Mouse (Mus musculus) hindbrain, embryonic 10.5 days (tissue): ENCODE measurements around the gene Scn10a. TPM values are rescaled to one million over a fixed set of nuclear protein-coding genes. Genes with fewer than 3 reads are reported as not detected.
A peak's percentile ranks its signal among the peaks of the same experiment; 100 is the strongest.

ENCODE experiments used
- DNase-seq: peaks from one replicate; pipeline ENCODE4 v3.0.0-alpha.2; 2017; ENCODE audit warnings: low spot score
- H3K27ac ChIP-seq: fragments of 300-500 bp; sonication (generic); 2 replicates; pipeline ENCODE4 v1.5.1; 2016; ENCODE audit warnings: mild to moderate bottlenecking, moderate library complexity
- H3K27me3 ChIP-seq: fragments of 300-500 bp; sonication (generic); 2 replicates; pipeline ENCODE4 v1.6.1; 2016; ENCODE audit warnings: mild to moderate bottlenecking; ENCODE audit not compliant: poor library complexity, insufficient read depth, severe bottlenecking
- H3K36me3 ChIP-seq: fragments of 300-500 bp; sonication (generic); 2 replicates; pipeline ENCODE4 v1.6.1; 2016; ENCODE audit warnings: mild to moderate bottlenecking, moderate library complexity
- H3K4me1 ChIP-seq: fragments of 300-500 bp; sonication (generic); replicated peaks from 2 replicates; pipeline ENCODE4 v1.6.1; 2016; ENCODE audit warnings: mild to moderate bottlenecking
- H3K4me3 ChIP-seq: fragments of 300-500 bp; sonication (generic); 2 replicates; pipeline ENCODE4 v1.5.1; 2016; ENCODE audit warnings: mild to moderate bottlenecking, moderate library complexity
- H3K9me3 ChIP-seq: fragments of 300-500 bp; sonication (generic); 2 replicates; pipeline ENCODE4 v1.6.1; 2016; ENCODE audit warnings: mild to moderate bottlenecking, moderate library complexity
- WGBS: fragments of 180-500 bp; shearing (Covaris S2); methylation state at CpG from one replicate; pipeline ENCODE4 v1.1.7; 2016; 5-methylcytosine and 5-hydroxymethylcytosine counted together
- polyA plus RNA-seq: library from polyadenylated mRNA; unstranded; fragments of >200 nt; fragmentation: Nextera tagmentation; extraction: Ambion mirVana; gene quantifications from 2 replicates; pipeline ENCODE4 v1.2.1, GENCODE M21; 2016

The Scn10a gene
- 0.14 and 0.21 TPM in 2 replicates for polyA plus RNA-seq

DNA sequence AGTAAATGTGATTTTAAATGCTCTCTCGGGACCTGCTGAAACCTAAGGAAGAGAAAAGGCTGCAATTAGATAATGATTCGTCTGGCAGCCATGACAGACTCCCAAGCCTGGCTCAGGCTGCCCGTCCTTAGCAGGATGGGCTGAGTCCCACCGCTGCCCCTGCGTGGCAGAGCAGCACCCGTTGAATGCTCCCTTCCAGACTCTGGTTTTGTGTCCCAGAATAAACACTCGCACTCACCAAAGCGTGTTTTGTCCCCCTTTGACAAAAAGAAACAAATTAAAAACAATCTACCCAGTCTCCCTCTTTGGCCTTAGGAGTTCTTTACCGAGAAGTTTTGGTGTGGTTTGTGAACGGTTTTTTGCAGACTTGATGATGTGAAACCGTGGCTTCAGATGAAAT lies at the start of gene Scn10a:
Scn10a (minus strand) TSS at position 101 of the 400 bp plus-strand sequence.
- H3K27ac ChIP-seq: no peak within 1 kb of the TSS
- no peak within 1 kb of the TSS for H3K4me3 ChIP-seq
- no peaks in the 10 kb centered on the region for H3K27me3 ChIP-seq
- no peaks in the 10 kb centered on the region for H3K9me3 ChIP-seq
- no peaks in the 10 kb centered on the region for H3K36me3 ChIP-seq
- DNase-seq: no peak
- no peaks in the 10 kb centered on the region for H3K4me1 ChIP-seq
- 84% methylated on average over 11 of the region's 11 CpGs for WGBS

DNA sequence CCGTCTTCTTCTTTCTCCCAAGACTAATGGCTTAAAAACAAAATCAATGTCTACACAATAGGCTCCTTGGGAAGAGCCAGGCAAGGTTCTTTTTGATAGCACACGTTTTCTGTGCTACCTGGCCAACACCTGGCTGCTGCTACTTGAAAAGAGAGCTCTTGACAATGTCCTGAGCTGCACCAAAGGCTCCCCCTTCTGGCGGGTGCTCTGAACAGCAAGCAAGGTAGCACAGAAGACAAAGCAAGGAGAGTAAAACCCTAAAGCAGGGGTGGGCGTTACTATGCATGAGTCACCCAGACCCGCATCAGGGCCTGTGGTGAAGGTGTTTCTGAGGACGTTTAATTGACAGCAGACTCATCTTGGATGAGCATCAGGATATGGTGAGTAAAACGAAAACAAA lies 49.5 kb upstream of the Scn10a start:
- 46% methylated on average over 7 of the region's 7 CpGs for WGBS
- Histone ChIP-seq H3K27ac (no peak overlapping the region), H3K27me3 (no peaks in the 10 kb centered on the region), H3K4me1 (no peaks in the 10 kb centered on the region), H3K9me3 (no peaks in the 10 kb centered on the region), H3K36me3 (no peaks in the 10 kb centered on the region), H3K4me3 (no peak overlapping the region)
- peak; percentile 15 for DNase-seq

DNA sequence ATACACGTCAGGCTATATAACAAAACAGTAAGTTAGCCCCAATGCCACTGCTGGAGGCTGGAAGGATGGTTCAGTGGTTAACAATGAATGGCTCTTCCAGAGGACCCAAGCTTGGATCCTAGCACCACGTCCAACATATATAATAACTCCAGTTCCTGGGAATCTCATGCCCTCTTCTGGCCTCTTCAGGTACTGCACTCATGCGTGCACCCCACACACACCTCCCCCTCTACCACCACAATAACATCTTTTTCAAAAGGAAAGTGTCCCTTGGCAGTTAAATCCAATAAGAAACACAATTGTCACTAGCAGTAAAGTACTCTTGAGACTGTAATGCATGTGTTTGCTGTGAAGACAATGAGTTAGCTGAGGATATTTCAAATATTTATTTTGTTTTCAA lies 41.1 kb upstream of the Scn10a start:
- H3K9me3 ChIP-seq: peaks cover 6% of the 10 kb centered on the region; the same call in 1 of the 2 replicates
- no peaks in the 10 kb centered on the region for H3K27me3 ChIP-seq
- 88% methylated on average over 3 of the region's 3 CpGs for WGBS
- no peak for DNase-seq
- no peaks in the 10 kb centered on the region for H3K4me1 ChIP-seq
- H3K27ac ChIP-seq: no peak overlapping the region
- no peak overlapping the region for H3K4me3 ChIP-seq
- no peaks in the 10 kb centered on the region for H3K36me3 ChIP-seq

DNA sequence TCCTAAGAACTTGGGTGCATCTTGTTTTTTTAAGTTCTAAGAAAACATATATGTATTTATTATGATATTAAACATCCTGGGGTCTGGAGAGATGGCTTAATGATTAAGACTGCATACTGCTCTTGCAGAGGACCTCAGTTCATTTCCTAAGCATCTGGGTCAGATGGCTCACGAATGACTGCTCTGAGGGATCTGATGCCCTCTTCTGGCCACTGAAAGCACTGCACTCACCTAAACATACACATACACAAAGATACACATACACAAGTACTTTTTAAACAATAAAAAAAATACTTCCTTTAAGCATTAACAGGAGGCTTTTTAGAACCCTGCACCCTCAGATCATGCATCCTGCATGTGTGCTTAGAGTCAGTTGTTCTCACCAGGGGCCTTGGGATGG lies 40.3 kb upstream of the Scn10a start:
- no peaks in the 10 kb centered on the region for H3K4me1 ChIP-seq
- peaks cover 11% of the 10 kb centered on the region; the same call in 1 of the 2 replicates for H3K9me3 ChIP-seq
- no peak overlapping the region for H3K4me3 ChIP-seq
- H3K27ac ChIP-seq: no peak overlapping the region
- H3K36me3 ChIP-seq: no peaks in the 10 kb centered on the region
- no peaks in the 10 kb centered on the region for H3K27me3 ChIP-seq
- 83% methylated on average over 1 of the region's 1 CpGs for WGBS
- DNase-seq: no peak

DNA sequence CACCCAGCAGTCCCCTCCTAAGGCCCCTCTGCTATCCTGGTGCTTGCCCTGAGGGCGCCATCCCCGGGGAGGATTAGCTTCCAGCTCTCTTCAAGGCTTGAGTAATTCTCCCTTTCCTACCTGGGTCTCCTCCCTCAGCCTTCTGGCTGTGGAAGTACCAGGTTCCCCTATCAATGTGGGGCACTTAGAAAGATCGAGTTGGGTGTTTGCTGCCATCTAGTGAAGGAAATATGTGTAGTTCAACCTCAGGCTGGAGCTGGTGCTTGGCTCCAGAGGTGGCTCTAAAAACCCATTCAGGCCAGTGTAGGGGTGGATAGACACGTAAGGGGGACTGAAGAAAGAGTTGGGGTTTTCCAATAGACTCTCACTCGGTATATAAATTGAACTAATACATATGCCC lies 32.4 kb upstream of the Scn10a start:
- no peak overlapping the region for H3K27ac ChIP-seq
- H3K36me3 ChIP-seq: no peaks in the 10 kb centered on the region
- WGBS: 16% methylated on average over 5 of the region's 5 CpGs
- no peaks in the 10 kb centered on the region for H3K4me1 ChIP-seq
- peak; percentile 6 for DNase-seq
- no peaks in the 10 kb centered on the region for H3K27me3 ChIP-seq
- peaks cover 9% of the 10 kb centered on the region; the same call in 1 of the 2 replicates for H3K9me3 ChIP-seq
- H3K4me3 ChIP-seq: no peak overlapping the region

DNA sequence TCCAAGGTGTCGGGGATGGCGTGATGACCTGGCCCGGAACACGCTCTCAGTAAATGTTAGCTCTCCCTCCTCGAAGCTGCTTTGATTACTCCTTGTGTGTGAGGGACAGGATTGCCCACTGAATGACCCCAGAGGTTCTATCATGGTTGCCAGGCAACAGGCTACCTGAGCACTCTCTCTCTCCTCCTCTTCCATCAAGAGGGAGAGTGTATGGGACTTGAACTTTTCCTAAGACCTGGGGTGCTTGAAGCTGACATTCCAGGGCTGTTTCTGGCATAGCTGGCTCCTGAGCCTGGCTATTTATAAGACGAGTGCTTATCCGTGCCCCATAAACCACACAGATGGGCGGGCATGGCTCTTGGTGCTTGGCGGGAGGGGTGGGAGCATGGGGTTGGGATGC lies 30.0 kb upstream of the Scn10a start:
- 82% methylated on average over 9 of the region's 9 CpGs for WGBS
- DNase-seq: no peak
- Histone ChIP-seq H3K4me3 (no peak overlapping the region), H3K9me3 (peaks cover 3% of the 10 kb centered on the region; the same call in 1 of the 2 replicates), H3K4me1 (no peaks in the 10 kb centered on the region), H3K27me3 (no peaks in the 10 kb centered on the region), H3K27ac (no peak overlapping the region), H3K36me3 (no peaks in the 10 kb centered on the region)

DNA sequence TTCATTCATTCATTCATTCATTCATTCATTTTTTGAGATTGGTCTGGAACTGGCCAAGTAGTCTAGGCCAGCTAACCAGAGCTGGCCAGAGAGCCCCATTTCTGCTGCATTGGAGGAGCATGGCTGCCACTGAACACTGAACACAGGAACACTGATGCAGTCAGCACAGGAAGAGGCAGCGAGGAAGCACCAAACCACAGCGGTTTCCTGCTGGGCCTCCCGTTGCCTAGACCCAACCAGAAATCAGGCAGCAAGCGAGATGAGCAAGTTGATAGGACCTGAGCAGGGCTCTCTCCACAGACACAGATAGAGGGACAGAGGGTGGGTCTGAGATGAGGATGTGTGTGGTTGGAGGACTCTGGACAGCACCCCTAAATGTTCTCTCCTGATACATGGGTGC lies 24.8 kb upstream of the Scn10a start:
- H3K9me3 ChIP-seq: peaks cover 3% of the 10 kb centered on the region; the same call in 1 of the 2 replicates
- WGBS: 81% methylated on average over 4 of the region's 4 CpGs
- H3K36me3 ChIP-seq: no peaks in the 10 kb centered on the region

DNA sequence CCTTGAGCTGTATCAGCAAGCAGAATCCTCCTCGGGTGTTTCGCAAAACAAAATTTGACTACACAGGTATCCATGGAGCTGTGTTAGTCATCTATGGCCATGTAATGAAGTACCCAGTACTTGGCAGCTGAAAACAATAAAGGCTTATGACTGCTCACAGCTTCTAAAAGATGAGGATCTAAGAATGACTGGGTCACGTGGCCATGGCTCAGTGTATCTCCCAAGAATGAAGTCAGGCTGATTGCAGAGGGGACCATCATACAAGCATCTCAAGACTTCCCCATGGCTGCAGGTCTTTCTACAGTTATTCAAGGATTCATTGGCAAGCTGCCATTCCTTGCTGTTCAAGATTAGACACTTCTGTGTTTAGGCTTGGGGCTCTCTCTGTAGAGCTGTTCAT lies 24.2 kb upstream of the Scn10a start:
- Histone ChIP-seq H3K27me3 (no peaks in the 10 kb centered on the region), H3K4me1 (no peaks in the 10 kb centered on the region), H3K4me3 (no peak overlapping the region), H3K9me3 (peaks cover 3% of the 10 kb centered on the region; the same call in 1 of the 2 replicates), H3K27ac (no peak overlapping the region), H3K36me3 (no peaks in the 10 kb centered on the region)
- WGBS: 89% methylated on average over 3 of the region's 3 CpGs
- no peak for DNase-seq

More for the DNA sequence above, 24.8 kb upstream of the Scn10a start:
- Histone ChIP-seq H3K27me3 (no peaks in the 10 kb centered on the region), H3K27ac (no peak overlapping the region), H3K4me3 (no peak overlapping the region), H3K4me1 (no peaks in the 10 kb centered on the region)
- DNase-seq: no peak

DNA sequence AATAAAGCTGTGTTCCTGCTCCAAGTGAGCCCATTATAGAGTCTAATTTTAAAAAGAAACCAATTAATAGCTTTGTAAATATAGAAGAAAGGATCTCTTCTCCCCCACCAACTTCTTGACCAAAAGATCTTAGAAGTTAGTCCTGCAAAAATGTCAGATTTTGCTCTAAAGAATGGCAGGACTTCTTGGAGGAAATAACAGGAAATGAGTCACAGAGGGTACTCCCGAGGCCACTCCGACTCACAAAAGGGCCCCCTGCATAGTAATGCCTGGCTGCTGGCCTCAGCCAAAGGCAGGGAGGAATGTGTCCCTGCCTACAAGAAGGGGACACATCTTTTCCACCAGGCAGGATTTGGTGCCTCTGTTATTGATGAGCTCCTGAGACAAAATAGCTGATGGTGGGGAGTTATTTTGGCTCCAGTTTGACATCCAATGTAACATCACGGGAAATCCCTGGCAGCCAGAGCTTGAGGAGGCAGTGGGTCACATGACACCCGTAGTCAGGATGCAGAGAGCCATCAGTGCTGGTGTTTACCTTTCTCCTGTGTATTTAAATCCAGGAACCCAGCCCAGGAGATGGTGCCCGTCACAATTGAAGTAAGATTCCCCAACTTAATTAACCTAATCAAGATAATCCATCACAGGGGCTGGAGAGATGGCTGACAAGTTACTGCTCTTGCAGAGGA lies 22.1 kb upstream of the Scn10a start:
- Histone ChIP-seq H3K9me3 (no peaks in the 10 kb centered on the region), H3K4me1 (no peaks in the 10 kb centered on the region), H3K4me3 (no peak overlapping the region), H3K27me3 (no peaks in the 10 kb centered on the region), H3K27ac (no peak overlapping the region), H3K36me3 (no peaks in the 10 kb centered on the region)
- DNase-seq: no peak
- 47% methylated on average over 5 of the region's 5 CpGs for WGBS

DNA sequence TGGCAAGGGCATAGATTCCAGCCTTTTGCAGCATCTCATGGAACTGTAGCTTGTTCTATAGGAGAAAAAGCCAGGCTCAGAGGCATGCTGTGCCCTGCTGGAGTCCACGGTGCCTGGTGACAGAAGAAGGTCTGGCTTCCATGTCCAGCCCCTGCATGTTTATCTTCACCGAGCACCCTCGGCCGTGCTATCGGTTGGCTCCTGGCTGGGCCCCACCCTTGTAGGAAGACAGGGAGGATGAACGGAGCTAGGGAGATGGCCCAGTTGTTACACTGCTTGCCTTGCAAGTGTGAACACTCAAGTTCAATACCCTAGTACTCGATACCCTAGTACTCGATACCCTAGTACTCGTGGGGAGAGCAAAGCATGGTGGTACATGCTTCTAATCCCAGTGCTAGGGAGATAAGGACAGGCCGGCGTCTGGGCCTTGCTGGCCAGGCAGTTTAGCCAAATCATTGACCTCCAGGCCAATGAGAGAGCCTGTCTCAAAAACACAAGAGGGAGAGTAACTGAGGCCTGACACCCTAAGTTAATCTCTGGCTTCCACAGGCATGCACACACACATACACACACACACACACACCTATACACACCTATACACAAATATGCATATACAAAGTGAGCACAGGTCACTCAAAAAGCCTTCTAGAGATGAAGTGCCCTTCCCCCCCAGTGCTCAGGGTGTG lies 9.4 kb upstream of the Scn10a start:
- no peak overlapping the region for H3K4me3 ChIP-seq
- 91% methylated on average over 11 of the region's 11 CpGs for WGBS
- peaks cover 28% of the 10 kb centered on the region for H3K4me1 ChIP-seq
- no peak overlapping the region for H3K27ac ChIP-seq
- no peak for DNase-seq
- no peaks in the 10 kb centered on the region for H3K36me3 ChIP-seq
- no peaks in the 10 kb centered on the region for H3K27me3 ChIP-seq
- no peaks in the 10 kb centered on the region for H3K9me3 ChIP-seq

DNA sequence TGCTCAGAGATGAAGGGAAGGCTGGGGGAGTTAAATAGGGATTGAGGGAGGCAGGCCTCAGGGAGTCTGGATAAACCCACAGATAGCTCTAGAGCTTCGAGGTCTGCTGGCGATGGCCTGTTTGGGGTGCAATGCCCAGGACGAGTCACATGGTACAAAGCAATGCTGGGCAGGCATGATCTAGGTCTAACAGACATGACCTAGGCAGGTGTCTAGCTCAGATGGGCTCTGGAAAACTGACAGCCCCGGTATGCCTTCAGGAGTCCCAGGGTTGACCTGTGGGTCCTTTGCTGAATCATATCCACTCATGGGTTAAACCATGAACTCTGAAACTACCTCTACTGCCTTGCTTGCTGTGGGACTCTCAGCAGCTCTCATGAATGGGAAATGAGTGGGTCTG lies 7.9 kb upstream of the Scn10a start:
- WGBS: 89% methylated on average over 4 of the region's 4 CpGs
- Histone ChIP-seq H3K27ac (no peak overlapping the region), H3K4me1 (peaks cover 23% of the 10 kb centered on the region), H3K36me3 (no peaks in the 10 kb centered on the region), H3K27me3 (no peaks in the 10 kb centered on the region), H3K9me3 (no peaks in the 10 kb centered on the region), H3K4me3 (no peak overlapping the region)
- no peak for DNase-seq

DNA sequence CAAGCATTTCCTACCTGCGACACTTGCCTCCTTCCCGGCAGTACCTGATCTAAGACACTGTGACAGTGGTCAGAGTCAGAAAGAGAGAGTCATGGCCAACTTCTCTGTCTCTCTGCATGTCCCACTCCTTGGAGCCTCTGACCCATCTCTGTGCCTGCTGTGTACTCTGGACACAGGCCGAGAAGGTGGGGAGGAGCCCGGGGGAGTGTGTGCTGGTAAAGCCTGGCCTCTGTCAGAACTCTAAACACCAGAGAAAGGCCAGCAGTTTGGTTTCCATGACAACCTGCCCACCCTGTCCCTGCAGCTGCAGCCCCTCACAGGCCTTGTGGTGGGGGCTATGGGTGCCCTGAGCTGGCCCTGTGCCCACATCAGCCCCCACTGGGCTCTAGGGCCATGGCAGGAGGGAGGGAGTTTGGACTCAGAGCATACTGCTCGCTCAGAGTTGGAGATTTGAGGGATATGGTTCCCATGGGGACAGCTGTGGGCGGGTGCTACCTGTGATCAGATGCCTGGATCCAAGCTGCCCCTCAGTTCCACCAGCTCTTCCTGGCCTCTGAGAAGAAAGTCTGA lies 6.3 kb upstream of the Scn10a start:
- Histone ChIP-seq H3K27me3 (no peaks in the 10 kb centered on the region), H3K27ac (no peak overlapping the region), H3K36me3 (no peaks in the 10 kb centered on the region), H3K4me3 (no peak overlapping the region), H3K9me3 (no peaks in the 10 kb centered on the region), H3K4me1 (peaks cover 10% of the 10 kb centered on the region)
- 77% methylated on average over 6 of the region's 6 CpGs for WGBS
- no peak for DNase-seq

DNA sequence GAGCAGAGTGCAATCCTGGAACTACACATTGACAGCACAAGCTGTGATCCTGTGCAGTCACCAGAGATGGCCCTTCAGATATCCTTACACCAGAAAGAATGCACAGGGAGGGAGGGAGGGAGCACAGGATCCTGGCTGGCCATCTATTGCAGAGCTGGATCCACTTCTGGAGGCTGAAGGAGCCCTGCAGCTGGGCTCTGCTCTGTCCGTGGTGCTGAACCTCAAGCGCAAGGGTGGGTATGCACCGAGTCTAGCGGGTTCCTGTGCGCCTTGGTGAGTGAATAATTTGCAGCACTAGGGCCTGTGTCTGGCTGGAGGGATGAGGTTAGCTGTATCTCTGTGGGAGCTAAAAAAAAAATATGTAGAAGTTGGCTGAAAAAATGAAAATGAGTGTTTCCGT lies 12.4 kb downstream of the Scn10a start:
- 11% methylated on average over 6 of the region's 6 CpGs for WGBS

More for the DNA sequence above, 12.4 kb downstream of the Scn10a start:
- Histone ChIP-seq H3K27me3 (no peaks in the 10 kb centered on the region), H3K4me3 (no peak overlapping the region), H3K27ac (no peak overlapping the region), H3K9me3 (no peaks in the 10 kb centered on the region), H3K4me1 (no peaks in the 10 kb centered on the region), H3K36me3 (no peaks in the 10 kb centered on the region)
- DNase-seq: peak; percentile 81
